Mouse (Mus musculus): ENCODE measurements around the gene Arhgap15. TPM values are rescaled to one million over a fixed set of nuclear protein-coding genes. Genes with fewer than 3 reads are reported as not detected.

The Arhgap15 gene
- polyA plus RNA-seq, 1 experiment from 2014 or later, result 0.88 TPM

- Histone ChIP-seq H3K9me3 (ENCODE audit: control insufficient read depth, low read depth, low read length) (no peaks in the 10 kb centered on the region), H3K4me2 (replicated peaks; ENCODE audit: low read depth, low read length) (no peak overlapping the region), H3K27me3 (ENCODE audit: control insufficient read depth, insufficient read depth, low read length) (no peaks in the 10 kb centered on the region), H3K36me3 (ENCODE audit: control insufficient read depth, insufficient read depth, low read length) (no peaks in the 10 kb centered on the region), H3K4me3 (ENCODE audit: low read depth, low read length) (no peak overlapping the region), H3K27ac (ENCODE audit: low read length) (no peak overlapping the region), H3K4me1 (ENCODE audit: control insufficient read depth, insufficient read depth, low read length) (no peaks in the 10 kb centered on the region), H3K9ac (replicated peaks; ENCODE audit: low read depth, low read length) (no peak overlapping the region)
- ATAC-seq (ENCODE audit: insufficient number of reproducible peaks, insufficient read depth, low FRiP score, low read depth), result no peak
- 63% methylated on average over 1 of the region's 1 CpGs for WGBS
These were observed 296.0 kb downstream of the Arhgap15 start for GRCm38 (mm10) chr2:44044634-44045033.

- no peak for ATAC-seq (ENCODE audit: insufficient number of reproducible peaks, insufficient read depth, low FRiP score, low read depth)
- Histone ChIP-seq H3K4me2 (replicated peaks; ENCODE audit: low read depth, low read length) (no peak overlapping the region), H3K27ac (ENCODE audit: low read length) (no peak overlapping the region), H3K9ac (replicated peaks; ENCODE audit: low read depth, low read length) (no peak overlapping the region), H3K36me3 (ENCODE audit: control insufficient read depth, insufficient read depth, low read length) (no peaks in the 10 kb centered on the region), H3K27me3 (ENCODE audit: control insufficient read depth, insufficient read depth, low read length) (no peaks in the 10 kb centered on the region), H3K9me3 (ENCODE audit: control insufficient read depth, low read depth, low read length) (no peaks in the 10 kb centered on the region), H3K4me1 (ENCODE audit: control insufficient read depth, insufficient read depth, low read length) (no peaks in the 10 kb centered on the region), H3K4me3 (ENCODE audit: low read depth, low read length) (no peak overlapping the region)
- 62% methylated on average over 1 of the region's 1 CpGs for WGBS
These were observed 296.6 kb downstream of the Arhgap15 start for GRCm38 (mm10) chr2:44045231-44045630.

- H3K27me3 ChIP-seq (ENCODE audit: control insufficient read depth, insufficient read depth, low read length), result no peaks in the 10 kb centered on the region
- H3K9ac ChIP-seq (replicated peaks; ENCODE audit: low read depth, low read length), result no peak overlapping the region
- H3K27ac ChIP-seq (ENCODE audit: low read length), result no peak overlapping the region
- H3K4me2 ChIP-seq (replicated peaks; ENCODE audit: low read depth, low read length), result no peak overlapping the region
- H3K9me3 ChIP-seq (ENCODE audit: control insufficient read depth, low read depth, low read length), result no peaks in the 10 kb centered on the region
- H3K4me1 ChIP-seq (ENCODE audit: control insufficient read depth, insufficient read depth, low read length), result no peaks in the 10 kb centered on the region
- ATAC-seq (ENCODE audit: insufficient number of reproducible peaks, insufficient read depth, low FRiP score, low read depth), result no peak
- H3K4me3 ChIP-seq (ENCODE audit: low read depth, low read length), result no peak overlapping the region
- 87% methylated on average over 9 of the region's 9 CpGs for WGBS
- H3K36me3 ChIP-seq (ENCODE audit: control insufficient read depth, insufficient read depth, low read length), result no peaks in the 10 kb centered on the region
These were observed 311.7 kb downstream of the Arhgap15 start for GRCm38 (mm10) chr2:44060306-44060705.

GRCm38 (mm10) chr2:44060716-44061115 lies 312.1 kb downstream of the Arhgap15 start:
- Histone ChIP-seq H3K4me1 (ENCODE audit: control insufficient read depth, insufficient read depth, low read length) (no peaks in the 10 kb centered on the region), H3K9me3 (ENCODE audit: control insufficient read depth, low read depth, low read length) (no peaks in the 10 kb centered on the region), H3K4me3 (ENCODE audit: low read depth, low read length) (no peak overlapping the region), H3K27me3 (ENCODE audit: control insufficient read depth, insufficient read depth, low read length) (no peaks in the 10 kb centered on the region), H3K27ac (ENCODE audit: low read length) (no peak overlapping the region), H3K9ac (replicated peaks; ENCODE audit: low read depth, low read length) (no peak overlapping the region), H3K4me2 (replicated peaks; ENCODE audit: low read depth, low read length) (no peak overlapping the region), H3K36me3 (ENCODE audit: control insufficient read depth, insufficient read depth, low read length) (no peaks in the 10 kb centered on the region)
- WGBS, result 67% methylated on average over 8 of the region's 8 CpGs
- ATAC-seq (ENCODE audit: insufficient number of reproducible peaks, insufficient read depth, low FRiP score, low read depth), result no peak

GRCm38 (mm10) chr2:44065067-44065466 lies 316.4 kb downstream of the Arhgap15 start:
- Histone ChIP-seq H3K36me3 (ENCODE audit: control insufficient read depth, insufficient read depth, low read length) (no peaks in the 10 kb centered on the region), H3K9me3 (ENCODE audit: control insufficient read depth, low read depth, low read length) (no peaks in the 10 kb centered on the region), H3K4me2 (replicated peaks; ENCODE audit: low read depth, low read length) (no peak overlapping the region), H3K27ac (ENCODE audit: low read length) (no peak overlapping the region), H3K27me3 (ENCODE audit: control insufficient read depth, insufficient read depth, low read length) (no peaks in the 10 kb centered on the region), H3K4me1 (ENCODE audit: control insufficient read depth, insufficient read depth, low read length) (no peaks in the 10 kb centered on the region), H3K4me3 (ENCODE audit: low read depth, low read length) (no peak overlapping the region), H3K9ac (replicated peaks; ENCODE audit: low read depth, low read length) (no peak overlapping the region)
- no peak for ATAC-seq (ENCODE audit: insufficient number of reproducible peaks, insufficient read depth, low FRiP score, low read depth)
- WGBS, result 66% methylated on average over 5 of the region's 5 CpGs

- Histone ChIP-seq H3K27ac (ENCODE audit: low read length) (no peak overlapping the region), H3K27me3 (ENCODE audit: control insufficient read depth, insufficient read depth, low read length) (no peaks in the 10 kb centered on the region), H3K9ac (replicated peaks; ENCODE audit: low read depth, low read length) (no peak overlapping the region), H3K9me3 (ENCODE audit: control insufficient read depth, low read depth, low read length) (no peaks in the 10 kb centered on the region), H3K4me2 (replicated peaks; ENCODE audit: low read depth, low read length) (no peak overlapping the region), H3K4me1 (ENCODE audit: control insufficient read depth, insufficient read depth, low read length) (no peaks in the 10 kb centered on the region), H3K4me3 (ENCODE audit: low read depth, low read length) (no peak overlapping the region), H3K36me3 (ENCODE audit: control insufficient read depth, insufficient read depth, low read length) (no peaks in the 10 kb centered on the region)
- whole genome bisulfite sequencing, result 78% methylated on average over 7 of the region's 7 CpGs
- no peak for ATAC-seq (ENCODE audit: insufficient number of reproducible peaks, insufficient read depth, low FRiP score, low read depth)
These were observed 319.7 kb downstream of the Arhgap15 start for GRCm38 (mm10) chr2:44068151-44068840.

- Histone ChIP-seq H3K9me3 (ENCODE audit: control insufficient read depth, low read depth, low read length) (no peaks in the 10 kb centered on the region), H3K4me1 (ENCODE audit: control insufficient read depth, insufficient read depth, low read length) (no peaks in the 10 kb centered on the region), H3K4me2 (replicated peaks; ENCODE audit: low read depth, low read length) (no peak overlapping the region), H3K36me3 (ENCODE audit: control insufficient read depth, insufficient read depth, low read length) (no peaks in the 10 kb centered on the region), H3K9ac (replicated peaks; ENCODE audit: low read depth, low read length) (no peak overlapping the region), H3K4me3 (ENCODE audit: low read depth, low read length) (no peak overlapping the region), H3K27ac (ENCODE audit: low read length) (no peak overlapping the region), H3K27me3 (ENCODE audit: control insufficient read depth, insufficient read depth, low read length) (no peaks in the 10 kb centered on the region)
- no peak for ATAC-seq (ENCODE audit: insufficient number of reproducible peaks, insufficient read depth, low FRiP score, low read depth)
- whole genome bisulfite sequencing, result 82% methylated on average over 2 of the region's 2 CpGs
These were observed 320.3 kb downstream of the Arhgap15 start for GRCm38 (mm10) chr2:44068906-44069305.

- Histone ChIP-seq H3K4me2 (replicated peaks; ENCODE audit: low read depth, low read length) (no peak overlapping the region), H3K27ac (ENCODE audit: low read length) (no peak overlapping the region), H3K9ac (replicated peaks; ENCODE audit: low read depth, low read length) (no peak overlapping the region), H3K4me1 (ENCODE audit: control insufficient read depth, insufficient read depth, low read length) (no peaks in the 10 kb centered on the region), H3K36me3 (ENCODE audit: control insufficient read depth, insufficient read depth, low read length) (no peaks in the 10 kb centered on the region), H3K9me3 (ENCODE audit: control insufficient read depth, low read depth, low read length) (no peaks in the 10 kb centered on the region), H3K27me3 (ENCODE audit: control insufficient read depth, insufficient read depth, low read length) (no peaks in the 10 kb centered on the region), H3K4me3 (ENCODE audit: low read depth, low read length) (no peak overlapping the region)
- ATAC-seq (ENCODE audit: insufficient number of reproducible peaks, insufficient read depth, low FRiP score, low read depth), result no peak
These were observed 327.9 kb downstream of the Arhgap15 start for GRCm38 (mm10) chr2:44076570-44076969.

DNA sequence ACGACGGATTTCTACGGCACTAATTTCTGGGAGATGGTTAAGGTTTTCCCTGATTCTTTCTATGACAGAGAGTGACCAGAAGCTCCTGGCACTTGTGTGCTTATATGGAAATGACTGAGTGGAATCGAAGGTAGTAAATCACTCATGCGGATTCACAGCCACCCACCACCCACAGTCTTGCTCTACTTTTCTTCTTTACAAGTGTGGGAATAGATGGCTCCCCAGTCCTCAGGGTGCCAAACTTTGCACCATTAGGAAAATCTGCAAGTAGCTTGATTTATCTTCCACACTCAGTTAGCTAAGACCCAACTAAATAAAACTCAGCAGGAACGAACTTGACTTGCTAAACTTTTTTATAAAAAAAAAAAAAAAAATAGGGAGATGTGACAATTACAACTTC lies 331.9 kb downstream of the Arhgap15 start:
- H3K27me3 ChIP-seq (ENCODE audit: control insufficient read depth, insufficient read depth, low read length), result no peaks in the 10 kb centered on the region
- WGBS, result 79% methylated on average over 6 of the region's 6 CpGs
- H3K9ac ChIP-seq (replicated peaks; ENCODE audit: low read depth, low read length), result no peak overlapping the region
- no peaks in the 10 kb centered on the region for H3K4me1 ChIP-seq (ENCODE audit: control insufficient read depth, insufficient read depth, low read length)
- no peak overlapping the region for H3K27ac ChIP-seq (ENCODE audit: low read length)
- ATAC-seq (ENCODE audit: insufficient number of reproducible peaks, insufficient read depth, low FRiP score, low read depth), result no peak
- no peaks in the 10 kb centered on the region for H3K36me3 ChIP-seq (ENCODE audit: control insufficient read depth, insufficient read depth, low read length)
- no peaks in the 10 kb centered on the region for H3K9me3 ChIP-seq (ENCODE audit: control insufficient read depth, low read depth, low read length)
- no peak overlapping the region for H3K4me3 ChIP-seq (ENCODE audit: low read depth, low read length)
- H3K4me2 ChIP-seq (replicated peaks; ENCODE audit: low read depth, low read length), result no peak overlapping the region
